Mouse (Mus musculus): ENCODE data around the gene Fubp1. TPM values are rescaled to one million over a fixed set of nuclear protein-coding genes. Genes with fewer than 3 reads are reported as not detected.

Gene Fubp1
- polyA plus RNA-seq (2014; fragmentation: Nextera tagmentation; extraction: Ambion mirVana): 452 and 482 TPM in 2 replicates

DNA sequence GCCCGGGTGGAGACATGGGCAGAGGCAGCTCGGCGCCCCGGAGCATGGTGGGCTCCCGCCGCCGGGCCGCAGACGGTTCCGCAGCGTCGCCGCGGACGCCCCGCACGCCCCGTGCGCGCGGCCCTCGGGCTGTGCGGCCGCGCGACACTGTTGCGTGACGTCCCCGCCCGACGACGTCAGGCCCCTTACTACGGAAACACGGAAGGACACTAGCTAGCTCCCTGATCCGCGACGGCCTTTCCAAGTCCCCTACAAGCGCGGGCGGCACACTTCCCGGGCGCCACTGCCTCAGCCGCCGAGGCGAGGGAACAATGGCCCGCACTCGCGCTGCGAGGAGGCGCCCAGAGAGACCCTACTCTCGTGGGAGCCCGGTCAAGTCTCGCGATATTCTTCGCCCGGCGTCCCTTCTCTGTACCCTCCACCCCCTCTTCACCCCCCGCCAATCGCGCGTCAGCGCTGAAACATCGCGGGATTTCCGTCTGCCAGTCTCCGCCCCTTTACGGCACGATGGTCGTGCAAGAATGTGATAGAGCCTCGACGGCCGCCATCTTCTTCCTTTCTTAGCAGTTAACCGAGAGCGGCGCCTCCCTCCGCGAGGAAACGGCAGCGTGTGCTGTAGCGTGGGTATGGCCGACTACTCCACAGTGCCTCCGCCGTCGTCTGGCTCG lies at the start of gene Fubp1, which contains the start of gene Dnajb4:
Fubp1 (plus strand) TSS at position 456 of the 668 bp plus-strand sequence.
Dnajb4 (minus strand) TSS at position 336 of the 668 bp plus-strand sequence.
- Histone ChIP-seq H3K4me1 (ENCODE audit: control insufficient read depth, insufficient read depth, low read length) (peaks cover 9% of the 10 kb centered on the region; the same call in 1 of the 2 replicates), H3K36me3 (ENCODE audit: control insufficient read depth, insufficient read depth, low read length) (no peaks in the 10 kb centered on the region), H3K27me3 (ENCODE audit: control insufficient read depth, insufficient read depth, low read length) (no peaks in the 10 kb centered on the region), H3K9ac (ENCODE audit: low read length) (peak within 1 kb of the TSS; percentile 100), H3K4me3 (ENCODE audit: low read depth, low read length) (peak within 1 kb of the TSS; percentile 96), H3K27ac (replicated peaks; ENCODE audit: low read depth, low read length) (peak within 1 kb of the TSS; percentile 99), H3K4me2 (ENCODE audit: low read depth, severe bottlenecking) (peak within 1 kb of the TSS; percentile 87), H3K9me3 (ENCODE audit: control insufficient read depth, low read length) (no peaks in the 10 kb centered on the region)
- peak; percentile 99 for DNase-seq (ENCODE audit: low spot score)
- WGBS: under 1% methylated on average over 85 of the region's 85 CpGs
- peak; percentile 96 for ATAC-seq (ENCODE audit: insufficient number of reproducible peaks, low FRiP score, low TSS enrichment, low read depth)

GRCm38 (mm10) chr3:152160607-152161006 lies 49.6 kb upstream of the Fubp1 start:
- H3K27ac ChIP-seq (replicated peaks; ENCODE audit: low read depth, low read length): no peak overlapping the region
- no peak overlapping the region for H3K9ac ChIP-seq (ENCODE audit: low read length)
- WGBS: 60% methylated on average over 4 of the region's 4 CpGs
- H3K4me2 ChIP-seq (ENCODE audit: low read depth, severe bottlenecking): no peak overlapping the region
- H3K9me3 ChIP-seq (ENCODE audit: control insufficient read depth, low read length): no peaks in the 10 kb centered on the region
- H3K4me3 ChIP-seq (ENCODE audit: low read depth, low read length): no peak overlapping the region
- no peaks in the 10 kb centered on the region for H3K36me3 ChIP-seq (ENCODE audit: control insufficient read depth, insufficient read depth, low read length)
- H3K27me3 ChIP-seq (ENCODE audit: control insufficient read depth, insufficient read depth, low read length): peaks cover 7% of the 10 kb centered on the region
- no peak for ATAC-seq (ENCODE audit: insufficient number of reproducible peaks, low FRiP score, low TSS enrichment, low read depth)
- no peak for DNase-seq (ENCODE audit: low spot score)
- peaks cover 3% of the 10 kb centered on the region; the same call in 1 of the 2 replicates for H3K4me1 ChIP-seq (ENCODE audit: control insufficient read depth, insufficient read depth, low read length)

- no peak overlapping the region for H3K4me2 ChIP-seq (ENCODE audit: low read depth, severe bottlenecking)
- no peaks in the 10 kb centered on the region for H3K9me3 ChIP-seq (ENCODE audit: control insufficient read depth, low read length)
- no peak for DNase-seq (ENCODE audit: low spot score)
- H3K27ac ChIP-seq (replicated peaks; ENCODE audit: low read depth, low read length): no peak overlapping the region
- H3K27me3 ChIP-seq (ENCODE audit: control insufficient read depth, insufficient read depth, low read length): peaks cover 7% of the 10 kb centered on the region
- H3K4me1 ChIP-seq (ENCODE audit: control insufficient read depth, insufficient read depth, low read length): peaks cover 8% of the 10 kb centered on the region; the same call in 1 of the 2 replicates
- H3K4me3 ChIP-seq (ENCODE audit: low read depth, low read length): no peak overlapping the region
- 88% methylated on average over 8 of the region's 8 CpGs for WGBS
- no peak overlapping the region for H3K9ac ChIP-seq (ENCODE audit: low read length)
- no peak for ATAC-seq (ENCODE audit: insufficient number of reproducible peaks, low FRiP score, low TSS enrichment, low read depth)
- H3K36me3 ChIP-seq (ENCODE audit: control insufficient read depth, insufficient read depth, low read length): no peaks in the 10 kb centered on the region
These were observed 46.9 kb upstream of the Fubp1 start for GRCm38 (mm10) chr3:152163320-152163719.

GRCm38 (mm10) chr3:152165014-152165350 lies 45.2 kb upstream of the Fubp1 start:
- Histone ChIP-seq H3K27ac (replicated peaks; ENCODE audit: low read depth, low read length) (no peak overlapping the region), H3K9me3 (ENCODE audit: control insufficient read depth, low read length) (no peaks in the 10 kb centered on the region)
- ATAC-seq (ENCODE audit: insufficient number of reproducible peaks, low FRiP score, low TSS enrichment, low read depth): no peak

DNA sequence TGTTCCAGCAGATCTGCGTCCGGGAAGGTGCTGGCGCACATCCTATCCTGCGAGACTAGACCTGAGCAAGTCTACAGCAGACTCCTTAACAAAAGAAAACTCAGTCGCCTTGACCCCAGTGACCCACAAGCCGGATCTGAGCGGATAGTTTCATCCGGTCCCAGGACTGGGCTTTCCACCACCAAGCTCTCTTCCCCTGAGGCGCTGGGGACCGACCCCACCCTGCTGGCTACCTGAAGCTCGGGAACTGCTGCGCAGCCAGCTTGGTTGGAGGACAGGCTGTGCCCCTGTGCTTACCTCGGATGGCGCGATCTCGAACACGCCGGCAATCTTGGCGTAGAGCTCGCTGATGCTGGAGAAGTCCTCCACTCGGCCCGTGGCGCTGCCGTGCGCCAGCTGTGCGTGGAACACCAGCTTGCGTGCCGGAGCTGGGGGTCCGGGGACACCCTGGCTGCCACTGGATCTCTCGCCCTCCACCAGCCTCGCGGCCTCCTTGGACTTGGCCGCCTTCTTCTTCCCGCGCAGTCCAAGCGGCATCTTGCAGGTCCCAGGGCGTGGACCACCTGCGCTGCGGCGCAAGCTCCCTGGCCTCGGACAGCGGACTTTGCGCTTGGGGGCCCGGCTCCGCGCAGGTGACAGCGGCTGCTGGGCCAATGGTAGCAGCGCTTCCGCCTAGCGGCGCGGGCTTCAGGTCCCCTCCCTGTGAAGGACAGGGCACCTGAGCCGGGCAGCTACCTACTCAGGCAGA lies 44.7 kb upstream of the Fubp1 start:
- Histone ChIP-seq H3K9me3 (ENCODE audit: control insufficient read depth, low read length) (no peaks in the 10 kb centered on the region), H3K4me1 (ENCODE audit: control insufficient read depth, insufficient read depth, low read length) (peaks cover 8% of the 10 kb centered on the region; the same call in 1 of the 2 replicates), H3K27ac (replicated peaks; ENCODE audit: low read depth, low read length) (no peak overlapping the region), H3K36me3 (ENCODE audit: control insufficient read depth, insufficient read depth, low read length) (no peaks in the 10 kb centered on the region), H3K9ac (ENCODE audit: low read length) (peak overlapping the region; percentile 50), H3K4me3 (ENCODE audit: low read depth, low read length) (peak overlapping the region; percentile 49), H3K4me2 (ENCODE audit: low read depth, severe bottlenecking) (peak overlapping the region; percentile 96), H3K27me3 (ENCODE audit: control insufficient read depth, insufficient read depth, low read length) (peaks cover 7% of the 10 kb centered on the region)
- WGBS: 1% methylated on average over 50 of the region's 53 CpGs
- ATAC-seq (ENCODE audit: insufficient number of reproducible peaks, low FRiP score, low TSS enrichment, low read depth): peak; percentile 49
- DNase-seq (ENCODE audit: low spot score): peak; percentile 71

More at GRCm38 (mm10) chr3:152165014-152165350, 45.2 kb upstream of the Fubp1 start:
- DNase-seq (ENCODE audit: low spot score): peak; percentile 33
- 31% methylated on average over 9 of the region's 9 CpGs for WGBS
- Histone ChIP-seq H3K4me2 (ENCODE audit: low read depth, severe bottlenecking) (peak overlapping the region; percentile 96), H3K4me1 (ENCODE audit: control insufficient read depth, insufficient read depth, low read length) (peaks cover 8% of the 10 kb centered on the region; the same call in 1 of the 2 replicates), H3K4me3 (ENCODE audit: low read depth, low read length) (peak overlapping the region; percentile 49), H3K27me3 (ENCODE audit: control insufficient read depth, insufficient read depth, low read length) (peaks cover 7% of the 10 kb centered on the region), H3K9ac (ENCODE audit: low read length) (no peak overlapping the region; the same call in 1 of the 2 replicates), H3K36me3 (ENCODE audit: control insufficient read depth, insufficient read depth, low read length) (no peaks in the 10 kb centered on the region)

- peak within 1 kb of the TSS; percentile 49 for H3K4me3 ChIP-seq (ENCODE audit: low read depth, low read length)
- H3K4me2 ChIP-seq (ENCODE audit: low read depth, severe bottlenecking): peak within 1 kb of the TSS; percentile 96
- H3K9me3 ChIP-seq (ENCODE audit: control insufficient read depth, low read length): no peaks in the 10 kb centered on the region
- no peaks in the 10 kb centered on the region for H3K36me3 ChIP-seq (ENCODE audit: control insufficient read depth, insufficient read depth, low read length)
- 8% methylated on average over 10 of the region's 10 CpGs for WGBS
- DNase-seq (ENCODE audit: low spot score) (peak; percentile 54), ATAC-seq (ENCODE audit: insufficient number of reproducible peaks, low FRiP score, low TSS enrichment, low read depth) (no peak)
- peaks cover 8% of the 10 kb centered on the region; the same call in 1 of the 2 replicates for H3K4me1 ChIP-seq (ENCODE audit: control insufficient read depth, insufficient read depth, low read length)
- H3K27ac ChIP-seq (replicated peaks; ENCODE audit: low read depth, low read length): no peak within 1 kb of the TSS
- peak within 1 kb of the TSS; percentile 50 for H3K9ac ChIP-seq (ENCODE audit: low read length)
- peaks cover 7% of the 10 kb centered on the region for H3K27me3 ChIP-seq (ENCODE audit: control insufficient read depth, insufficient read depth, low read length)
These were observed 44.2 kb upstream of the Fubp1 start, which contains the start of gene Gipc2 for GRCm38 (mm10) chr3:152166099-152166423. Gene Gipc2, minus strand, starts transcription at chr3:152166230.

DNA sequence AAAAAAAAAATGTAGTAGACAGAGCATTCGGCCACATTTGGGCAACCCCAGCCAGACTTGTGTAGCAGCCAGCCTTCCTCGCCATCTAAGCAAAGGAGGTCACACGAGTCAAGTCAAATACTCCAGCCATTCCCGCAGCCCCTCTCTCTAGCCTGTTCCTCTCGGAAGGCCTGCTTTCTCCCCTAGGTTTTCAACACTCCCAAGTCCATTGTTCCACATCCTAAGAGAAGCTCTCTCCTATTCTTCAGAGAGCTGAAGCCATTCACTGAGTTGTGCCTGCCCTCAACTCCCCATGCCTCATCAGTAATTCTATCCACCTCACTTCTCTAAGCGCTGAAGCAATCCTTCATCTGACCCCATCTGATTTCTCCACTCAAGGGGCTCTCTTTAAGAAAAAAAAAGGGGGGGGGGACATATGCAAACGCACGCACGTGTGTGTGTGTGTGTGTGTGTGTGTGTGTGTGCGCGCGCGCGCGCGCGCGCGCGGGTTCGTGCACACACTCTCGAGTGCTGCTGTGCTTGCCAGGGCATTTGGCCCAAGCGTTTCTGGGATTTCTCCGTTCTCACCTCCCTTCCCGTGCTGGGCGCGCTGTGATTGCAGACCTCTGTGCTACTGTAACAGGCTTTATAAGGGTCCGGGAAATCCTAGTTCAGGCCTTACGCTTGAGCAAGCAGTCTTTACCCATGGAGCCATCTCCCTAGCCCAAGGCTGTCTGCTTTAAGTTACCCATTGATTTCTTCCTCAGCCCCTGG lies 43.3 kb upstream of the Fubp1 start:
- Histone ChIP-seq H3K9me3 (ENCODE audit: control insufficient read depth, low read length) (no peaks in the 10 kb centered on the region), H3K27ac (replicated peaks; ENCODE audit: low read depth, low read length) (no peak overlapping the region), H3K27me3 (ENCODE audit: control insufficient read depth, insufficient read depth, low read length) (peaks cover 7% of the 10 kb centered on the region), H3K36me3 (ENCODE audit: control insufficient read depth, insufficient read depth, low read length) (no peaks in the 10 kb centered on the region), H3K9ac (ENCODE audit: low read length) (no peak overlapping the region), H3K4me2 (ENCODE audit: low read depth, severe bottlenecking) (peak overlapping the region; percentile 96), H3K4me1 (ENCODE audit: control insufficient read depth, insufficient read depth, low read length) (peaks cover 8% of the 10 kb centered on the region; the same call in 1 of the 2 replicates), H3K4me3 (ENCODE audit: low read depth, low read length) (peak overlapping the region; percentile 2; the same call in 1 of the 2 replicates)
- WGBS: 16% methylated on average over 21 of the region's 29 CpGs
- ATAC-seq (ENCODE audit: insufficient number of reproducible peaks, low FRiP score, low TSS enrichment, low read depth): no peak
- peak; percentile 63 for DNase-seq (ENCODE audit: low spot score)

- no peaks in the 10 kb centered on the region for H3K36me3 ChIP-seq (ENCODE audit: control insufficient read depth, insufficient read depth, low read length)
- 88% methylated on average over 10 of the region's 10 CpGs for WGBS
- no peak overlapping the region for H3K9ac ChIP-seq (ENCODE audit: low read length)
- peaks cover 7% of the 10 kb centered on the region for H3K27me3 ChIP-seq (ENCODE audit: control insufficient read depth, insufficient read depth, low read length)
- ATAC-seq (ENCODE audit: insufficient number of reproducible peaks, low FRiP score, low TSS enrichment, low read depth) (no peak), DNase-seq (ENCODE audit: low spot score) (no peak)
- peaks cover 8% of the 10 kb centered on the region; the same call in 1 of the 2 replicates for H3K4me1 ChIP-seq (ENCODE audit: control insufficient read depth, insufficient read depth, low read length)
- H3K4me3 ChIP-seq (ENCODE audit: low read depth, low read length): no peak overlapping the region
- no peaks in the 10 kb centered on the region for H3K9me3 ChIP-seq (ENCODE audit: control insufficient read depth, low read length)
- H3K27ac ChIP-seq (replicated peaks; ENCODE audit: low read depth, low read length): no peak overlapping the region
- no peak overlapping the region for H3K4me2 ChIP-seq (ENCODE audit: low read depth, severe bottlenecking)
These were observed 42.2 kb upstream of the Fubp1 start for GRCm38 (mm10) chr3:152168007-152168406.

Data from limb, embryonic 11.5 days (tissue).